Mouse (Mus musculus) heart, embryonic 10.5 days (tissue): ENCODE measurements at regions not wholly inside any gene's neighbourhood (a gene's known extent, or its start where the extent isn't known, plus 50 kb on each side); places are given as distances from the start of the nearest gene placed in this dataset.

ENCODE experiments used
- DNase-seq: peaks from one replicate; pipeline ENCODE4 v3.0.0-alpha.2; 2017; ENCODE audit warnings: low spot score
- H3K27ac ChIP-seq: fragments of 300-500 bp; sonication (generic); 2 replicates; pipeline ENCODE4 v1.5.1; 2016; ENCODE audit warnings: mild to moderate bottlenecking
- H3K27me3 ChIP-seq: fragments of 300-500 bp; sonication (generic); 2 replicates; pipeline ENCODE4 v1.6.1; 2016; ENCODE audit warnings: mild to moderate bottlenecking; ENCODE audit not compliant: poor library complexity, insufficient read depth, severe bottlenecking
- H3K36me3 ChIP-seq: fragments of 300-500 bp; sonication (generic); 2 replicates; pipeline ENCODE4 v1.6.1; 2016; ENCODE audit warnings: mild to moderate bottlenecking, moderate library complexity
- H3K4me1 ChIP-seq: fragments of 300-500 bp; sonication (generic); 2 replicates; pipeline ENCODE4 v1.6.1; 2016; ENCODE audit warnings: mild to moderate bottlenecking
- H3K4me3 ChIP-seq: fragments of 300-500 bp; sonication (generic); 2 replicates; pipeline ENCODE4 v1.5.1; 2016; ENCODE audit warnings: mild to moderate bottlenecking, moderate library complexity
- H3K9me3 ChIP-seq: fragments of 300-500 bp; sonication (generic); 2 replicates; pipeline ENCODE4 v1.6.1; 2016; ENCODE audit warnings: mild to moderate bottlenecking, moderate library complexity
- WGBS: fragments of 180-500 bp; shearing (Covaris S2); methylation state at CpG from one replicate; pipeline ENCODE4 v1.1.7; 2016; 5-methylcytosine and 5-hydroxymethylcytosine counted together

DNA sequence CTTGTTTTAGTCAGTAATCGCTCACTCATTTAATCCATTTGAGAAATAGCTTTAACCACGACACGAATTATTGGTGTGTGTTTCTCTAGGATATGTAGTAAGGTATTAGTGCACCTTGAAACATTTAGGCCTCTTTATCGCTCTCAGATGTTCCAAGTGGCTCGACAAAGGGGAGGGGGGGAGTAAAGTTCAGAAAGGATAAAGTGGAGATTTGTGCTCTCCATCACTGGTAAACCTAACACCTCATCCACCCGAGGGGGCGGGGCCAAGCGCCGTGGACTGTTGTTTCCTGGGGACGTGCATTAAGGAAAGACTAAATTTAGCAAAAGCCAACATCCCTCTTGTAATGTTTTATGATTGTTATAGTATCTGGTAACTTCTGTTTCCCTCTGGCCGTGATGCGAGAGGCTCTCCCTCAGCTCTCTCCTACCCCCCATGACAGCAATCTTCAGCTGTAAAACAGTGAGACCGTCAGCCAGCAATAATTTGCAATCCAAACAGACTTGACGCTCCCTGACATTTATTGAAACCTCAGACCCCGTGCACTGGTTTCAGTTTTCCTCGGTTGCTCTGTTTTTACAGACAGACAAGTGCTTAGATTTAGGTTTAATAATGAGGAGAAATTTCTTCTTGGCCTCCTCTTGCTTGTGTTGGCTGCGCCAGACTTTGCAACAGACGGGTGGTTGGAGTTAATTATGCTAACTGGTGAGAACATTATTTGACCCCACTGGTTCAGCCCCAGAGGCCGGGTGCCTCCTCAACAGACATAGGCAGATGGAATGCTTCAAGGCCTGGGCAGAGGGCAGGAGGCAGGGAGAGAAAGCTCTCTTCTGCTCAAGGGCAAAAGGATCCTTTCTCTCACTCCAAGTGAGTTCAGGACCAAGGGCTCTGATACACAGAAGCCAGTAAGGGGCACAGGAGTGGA lies 542.8 kb upstream of the Sox9 start:
- no peak for DNase-seq
- Histone ChIP-seq H3K27me3 (no peaks in the 10 kb centered on the region), H3K27ac (no peak overlapping the region), H3K4me1 (no peaks in the 10 kb centered on the region), H3K9me3 (no peaks in the 10 kb centered on the region), H3K4me3 (no peak overlapping the region), H3K36me3 (no peaks in the 10 kb centered on the region)
- WGBS, result 70% methylated on average over 19 of the region's 19 CpGs

DNA sequence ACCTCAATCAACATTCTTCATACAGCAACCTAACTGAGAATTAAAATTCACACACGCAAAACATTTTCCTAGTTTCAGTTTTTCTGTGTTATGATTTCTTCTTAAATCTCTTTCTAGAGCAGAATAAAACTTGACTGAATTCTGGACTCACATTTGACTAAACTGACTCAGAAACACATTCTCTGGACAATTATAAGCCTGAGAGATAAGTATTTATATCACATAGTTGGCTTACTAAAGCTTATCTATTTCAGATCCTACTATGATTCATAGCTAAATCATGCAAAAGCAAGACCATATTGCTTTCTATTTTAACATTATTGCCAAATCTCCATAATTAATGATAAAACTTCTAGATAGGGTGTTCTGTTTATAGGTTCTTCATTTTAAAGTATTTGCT lies 529.5 kb upstream of the Sox9 start:
- no peaks in the 10 kb centered on the region for H3K4me1 ChIP-seq
- no peak overlapping the region for H3K4me3 ChIP-seq
- no peaks in the 10 kb centered on the region for H3K36me3 ChIP-seq
- H3K9me3 ChIP-seq, result no peaks in the 10 kb centered on the region
- no peaks in the 10 kb centered on the region for H3K27me3 ChIP-seq
- DNase-seq, result no peak
- H3K27ac ChIP-seq, result no peak overlapping the region
- WGBS, result 86% methylated on average over 1 of the region's 1 CpGs

DNA sequence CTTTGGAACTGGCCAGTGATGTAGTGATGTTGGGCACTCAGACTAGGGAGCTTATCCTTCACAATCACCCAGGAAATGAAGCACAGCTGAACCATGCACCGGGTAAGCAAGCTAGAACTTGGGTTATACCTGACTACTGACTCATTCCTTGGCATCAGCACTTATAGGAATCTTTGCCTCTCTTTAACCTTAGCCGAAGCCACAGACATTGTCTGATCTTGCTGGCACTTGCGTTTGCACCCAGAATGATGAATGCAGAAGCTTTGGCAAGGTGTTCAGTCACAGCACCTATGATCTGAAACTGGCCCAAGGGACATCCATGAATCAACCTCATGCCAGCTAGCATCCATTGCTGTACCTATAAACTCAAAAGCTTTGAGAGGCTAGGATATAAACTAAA lies 529.0 kb upstream of the Sox9 start:
- Histone ChIP-seq H3K27me3 (no peaks in the 10 kb centered on the region), H3K9me3 (no peaks in the 10 kb centered on the region), H3K27ac (no peak overlapping the region), H3K4me3 (no peak overlapping the region), H3K36me3 (no peaks in the 10 kb centered on the region), H3K4me1 (no peaks in the 10 kb centered on the region)
- 88% methylated on average over 3 of the region's 3 CpGs for WGBS
- no peak for DNase-seq

DNA sequence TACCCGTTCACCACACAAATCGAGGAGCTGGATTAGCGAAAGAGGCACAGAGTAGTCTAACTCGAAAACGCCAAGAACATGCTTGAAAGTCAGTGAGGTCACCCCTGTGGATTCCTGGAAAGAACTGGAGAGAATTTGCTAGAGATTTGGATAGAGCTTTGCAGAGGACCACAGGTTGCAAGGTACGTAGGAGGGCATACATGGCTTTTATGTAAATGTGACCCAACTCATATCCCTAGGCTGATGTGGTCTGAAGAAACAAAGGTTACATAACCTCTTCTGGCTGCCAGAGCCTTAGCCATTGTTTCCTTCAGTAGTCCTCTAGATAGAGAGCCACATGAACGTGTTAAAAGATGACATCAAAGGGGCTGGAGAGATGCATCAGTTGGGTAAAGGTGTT lies 525.7 kb upstream of the Sox9 start:
- Histone ChIP-seq H3K9me3 (no peaks in the 10 kb centered on the region), H3K4me3 (no peak overlapping the region), H3K27me3 (no peaks in the 10 kb centered on the region), H3K27ac (no peak overlapping the region), H3K36me3 (no peaks in the 10 kb centered on the region), H3K4me1 (no peaks in the 10 kb centered on the region)
- WGBS, result 82% methylated on average over 7 of the region's 7 CpGs
- DNase-seq, result no peak

DNA sequence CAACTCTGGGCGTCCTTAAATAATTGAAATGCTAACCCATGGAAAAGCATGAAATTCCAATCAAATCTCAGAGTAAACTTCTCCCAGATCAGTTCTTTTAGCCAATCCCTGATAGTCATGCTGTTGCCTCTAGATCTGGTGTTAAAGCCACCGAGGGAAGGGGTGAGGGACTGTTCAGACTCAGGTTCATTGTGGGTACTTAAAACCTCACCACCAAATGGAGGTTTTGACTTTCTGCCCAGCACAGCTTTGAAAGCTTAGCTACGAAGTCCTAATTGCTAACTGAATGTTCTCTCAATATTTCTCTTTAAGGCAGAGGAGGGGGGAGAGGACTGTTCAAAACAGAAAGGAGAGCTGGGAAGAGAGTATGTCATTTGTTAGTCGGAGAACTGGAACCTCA lies 517.9 kb upstream of the Sox9 start:
- no peaks in the 10 kb centered on the region for H3K36me3 ChIP-seq
- DNase-seq, result no peak
- WGBS, result 78% methylated on average over 4 of the region's 4 CpGs
- H3K27ac ChIP-seq, result no peak overlapping the region
- H3K9me3 ChIP-seq, result no peaks in the 10 kb centered on the region
- H3K4me1 ChIP-seq, result no peaks in the 10 kb centered on the region
- no peak overlapping the region for H3K4me3 ChIP-seq
- no peaks in the 10 kb centered on the region for H3K27me3 ChIP-seq

DNA sequence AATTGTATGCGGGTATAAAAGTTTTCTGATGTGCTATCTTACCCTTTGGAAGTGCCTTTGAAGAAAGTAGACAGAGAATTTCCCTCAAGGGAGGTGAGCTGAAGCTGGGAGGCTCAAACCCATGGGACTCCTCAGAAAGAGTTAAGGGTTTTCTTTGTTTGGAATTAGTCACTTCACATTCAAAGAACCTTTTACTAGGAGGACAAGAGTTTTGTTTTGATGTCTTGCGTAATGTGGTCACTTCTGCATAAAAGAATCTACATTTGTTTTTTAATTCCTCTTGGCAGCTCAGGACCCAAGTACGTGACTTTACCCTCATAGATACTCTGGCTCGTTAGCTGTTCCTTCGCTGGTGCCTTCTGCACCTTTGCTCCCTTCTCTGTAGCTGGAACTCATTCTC lies 511.1 kb upstream of the Sox9 start:
- no peak for DNase-seq
- Histone ChIP-seq H3K4me1 (no peaks in the 10 kb centered on the region), H3K4me3 (no peak overlapping the region), H3K9me3 (no peaks in the 10 kb centered on the region), H3K36me3 (no peaks in the 10 kb centered on the region), H3K27me3 (no peaks in the 10 kb centered on the region), H3K27ac (no peak overlapping the region)
- whole genome bisulfite sequencing, result 82% methylated on average over 5 of the region's 5 CpGs

DNA sequence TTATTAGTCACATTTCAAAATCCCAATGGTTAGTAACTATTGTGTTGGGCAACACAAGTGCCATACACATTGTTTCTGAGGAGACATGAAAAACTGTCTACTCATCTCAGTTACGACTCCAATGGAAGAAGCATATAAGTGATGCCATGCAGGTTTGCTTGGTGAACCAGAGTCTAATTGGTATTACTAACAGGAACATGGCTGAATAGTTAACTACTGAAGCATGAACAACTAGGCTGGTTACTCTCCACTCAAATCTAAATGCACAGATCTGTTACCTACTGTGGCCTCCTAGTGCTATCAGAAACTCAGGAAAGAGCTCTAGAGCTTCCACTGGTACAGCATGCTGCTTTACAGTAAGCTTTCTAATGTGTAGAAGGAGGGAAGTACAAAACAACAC lies 503.5 kb upstream of the Sox9 start:
- DNase-seq, result no peak
- no peaks in the 10 kb centered on the region for H3K27me3 ChIP-seq
- H3K36me3 ChIP-seq, result no peaks in the 10 kb centered on the region
- no peaks in the 10 kb centered on the region for H3K9me3 ChIP-seq
- no peak overlapping the region for H3K27ac ChIP-seq
- WGBS, result 89% methylated on average over 1 of the region's 1 CpGs
- no peak overlapping the region for H3K4me3 ChIP-seq
- no peaks in the 10 kb centered on the region for H3K4me1 ChIP-seq

DNA sequence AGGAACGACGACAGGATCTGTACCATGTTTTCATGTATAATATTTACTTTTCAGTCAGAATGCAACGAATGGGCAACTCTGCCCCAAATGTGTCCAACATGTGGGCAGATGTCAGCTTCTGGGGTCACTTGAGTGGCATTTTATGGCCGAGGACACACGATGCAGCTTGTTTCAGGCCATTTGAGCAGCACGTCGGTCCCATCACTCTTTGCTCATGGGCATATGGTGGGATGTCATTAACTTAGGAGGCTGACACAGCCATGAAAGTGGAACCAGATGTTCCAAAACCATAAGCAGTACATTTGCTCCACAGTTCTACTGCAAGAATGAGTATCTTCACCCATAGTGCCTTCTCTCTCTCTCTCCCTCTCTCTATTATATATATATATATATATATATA lies 499.1 kb upstream of the Sox9 start:
- Histone ChIP-seq H3K27me3 (no peaks in the 10 kb centered on the region), H3K9me3 (no peaks in the 10 kb centered on the region), H3K36me3 (no peaks in the 10 kb centered on the region), H3K27ac (no peak overlapping the region), H3K4me1 (no peaks in the 10 kb centered on the region), H3K4me3 (no peak overlapping the region)
- DNase-seq, result no peak
- WGBS, result 68% methylated on average over 7 of the region's 7 CpGs

DNA sequence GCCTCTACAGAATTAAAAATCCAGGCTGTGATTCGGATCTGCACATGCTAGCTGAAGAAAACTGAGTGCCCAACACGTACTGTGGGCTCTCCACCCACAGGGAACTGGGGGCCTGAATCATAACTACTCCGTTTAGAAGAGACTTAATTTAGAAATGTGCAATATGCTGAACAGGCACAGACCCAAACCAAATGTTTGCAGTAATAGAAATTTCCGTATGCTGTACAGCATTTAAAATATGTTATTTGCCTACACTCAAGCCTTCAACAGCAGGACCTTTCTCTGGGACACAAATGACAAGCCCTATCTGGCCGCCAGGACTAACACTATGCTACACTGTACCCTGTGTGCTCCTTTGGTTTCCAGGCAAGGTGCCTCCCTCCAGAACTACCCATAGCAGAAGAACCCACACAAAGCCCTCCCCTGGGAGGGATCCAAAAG lies 483.1 kb upstream of the Sox9 start:
- 75% methylated on average over 5 of the region's 5 CpGs for WGBS
- no peaks in the 10 kb centered on the region for H3K36me3 ChIP-seq

DNA sequence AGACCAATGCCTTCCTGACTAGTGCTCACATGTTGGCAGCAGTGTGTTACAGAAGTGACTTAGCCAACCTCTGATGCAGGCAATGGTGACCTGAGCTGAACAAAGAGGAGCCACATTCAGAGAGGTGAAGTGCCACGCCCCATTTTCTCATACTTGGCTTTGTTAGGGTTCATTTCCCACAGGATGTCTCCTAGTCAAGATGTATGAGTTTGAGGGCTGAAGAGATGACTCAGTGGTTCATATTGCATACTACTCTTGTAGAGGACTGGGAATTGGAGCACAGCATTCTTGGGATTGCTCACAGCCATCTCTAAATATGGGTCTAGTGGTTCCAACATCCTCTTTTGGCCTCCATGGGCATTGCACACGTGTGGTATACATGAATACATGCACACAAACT lies 478.9 kb upstream of the Sox9 start:
- no peaks in the 10 kb centered on the region for H3K9me3 ChIP-seq
- no peaks in the 10 kb centered on the region for H3K27me3 ChIP-seq
- H3K4me1 ChIP-seq, result no peaks in the 10 kb centered on the region
- 63% methylated on average over 2 of the region's 2 CpGs for WGBS
- DNase-seq, result no peak
- no peak overlapping the region for H3K4me3 ChIP-seq
- no peak overlapping the region for H3K27ac ChIP-seq
- H3K36me3 ChIP-seq, result no peaks in the 10 kb centered on the region

More for the DNA sequence above, 483.1 kb upstream of the Sox9 start:
- H3K27me3 ChIP-seq, result no peaks in the 10 kb centered on the region
- no peak overlapping the region for H3K4me3 ChIP-seq
- no peaks in the 10 kb centered on the region for H3K4me1 ChIP-seq
- DNase-seq, result no peak
- no peak overlapping the region for H3K27ac ChIP-seq
- no peaks in the 10 kb centered on the region for H3K9me3 ChIP-seq

DNA sequence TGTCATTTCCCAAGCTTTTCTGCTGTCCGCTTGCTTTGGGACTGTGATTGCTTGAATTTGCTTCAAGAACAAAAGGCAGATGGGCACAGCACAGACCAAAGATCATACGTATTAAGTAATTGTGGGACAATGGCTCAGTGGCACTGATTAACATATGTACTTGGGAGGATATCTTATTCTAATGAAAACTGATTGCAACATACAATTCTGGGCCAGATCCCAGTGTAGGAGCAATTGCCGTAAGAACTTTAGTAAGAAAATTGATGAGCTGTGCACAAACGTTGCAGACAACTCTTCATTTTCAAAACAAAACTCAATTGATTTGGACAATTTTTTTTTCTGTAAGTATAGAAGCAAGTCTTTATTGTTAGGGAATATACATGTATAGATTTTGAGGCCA lies 456.2 kb upstream of the Sox9 start:
- no peaks in the 10 kb centered on the region for H3K36me3 ChIP-seq
- WGBS, result 83% methylated on average over 4 of the region's 4 CpGs
- no peaks in the 10 kb centered on the region for H3K4me1 ChIP-seq
- no peaks in the 10 kb centered on the region for H3K27me3 ChIP-seq
- no peak for DNase-seq
- no peak overlapping the region for H3K4me3 ChIP-seq
- no peak overlapping the region for H3K27ac ChIP-seq
- no peaks in the 10 kb centered on the region for H3K9me3 ChIP-seq

DNA sequence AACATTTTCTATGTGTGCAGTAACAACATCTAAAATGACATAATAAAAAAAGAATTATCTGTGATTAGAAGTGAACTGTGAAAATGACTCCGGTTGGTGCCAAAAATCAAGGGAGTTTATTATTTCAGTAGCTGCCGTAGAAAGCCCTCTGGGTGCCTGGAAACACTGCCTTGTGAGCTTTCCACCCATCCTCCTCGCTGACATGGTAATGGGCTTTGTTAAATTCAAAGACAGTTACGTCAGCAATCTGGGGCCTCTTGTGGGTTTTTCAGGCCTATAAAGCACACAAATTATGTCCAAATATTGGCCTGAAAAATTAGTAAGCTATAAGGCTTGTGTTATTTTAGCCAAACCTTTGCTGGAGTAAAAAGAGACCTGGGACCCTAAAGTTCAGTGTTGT lies 454.4 kb upstream of the Sox9 start:
- no peaks in the 10 kb centered on the region for H3K9me3 ChIP-seq
- no peaks in the 10 kb centered on the region for H3K27me3 ChIP-seq

DNA sequence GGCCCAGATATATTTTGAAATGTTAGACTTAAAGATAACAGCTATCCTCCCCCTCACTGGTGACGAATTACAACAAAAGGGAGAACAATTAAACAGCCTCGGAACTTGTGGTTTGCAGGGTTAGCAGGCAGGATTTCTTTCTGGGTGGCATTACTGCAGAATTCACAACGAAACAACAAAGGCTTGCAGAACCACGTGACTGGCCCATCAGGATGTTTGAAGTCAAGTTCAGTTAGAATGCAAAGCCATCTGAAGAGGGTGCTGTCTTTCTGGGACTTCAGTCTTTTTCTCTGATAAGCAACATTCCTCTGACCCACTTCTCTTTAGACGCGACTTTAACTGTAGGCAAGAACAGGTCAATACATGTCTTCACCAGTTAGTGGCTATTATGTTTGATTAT lies 436.9 kb upstream of the Sox9 start:
- Histone ChIP-seq H3K4me3 (no peak overlapping the region), H3K27me3 (no peaks in the 10 kb centered on the region), H3K36me3 (no peaks in the 10 kb centered on the region), H3K4me1 (peaks cover 3% of the 10 kb centered on the region; the same call in 1 of the 2 replicates), H3K9me3 (no peaks in the 10 kb centered on the region), H3K27ac (no peak overlapping the region)
- 22% methylated on average over 6 of the region's 6 CpGs for WGBS
- no peak for DNase-seq

More for the DNA sequence above, 454.4 kb upstream of the Sox9 start:
- H3K36me3 ChIP-seq, result no peaks in the 10 kb centered on the region
- 77% methylated on average over 4 of the region's 4 CpGs for WGBS
- no peaks in the 10 kb centered on the region for H3K4me1 ChIP-seq
- H3K27ac ChIP-seq, result no peak overlapping the region
- no peak overlapping the region for H3K4me3 ChIP-seq
- DNase-seq, result no peak

DNA sequence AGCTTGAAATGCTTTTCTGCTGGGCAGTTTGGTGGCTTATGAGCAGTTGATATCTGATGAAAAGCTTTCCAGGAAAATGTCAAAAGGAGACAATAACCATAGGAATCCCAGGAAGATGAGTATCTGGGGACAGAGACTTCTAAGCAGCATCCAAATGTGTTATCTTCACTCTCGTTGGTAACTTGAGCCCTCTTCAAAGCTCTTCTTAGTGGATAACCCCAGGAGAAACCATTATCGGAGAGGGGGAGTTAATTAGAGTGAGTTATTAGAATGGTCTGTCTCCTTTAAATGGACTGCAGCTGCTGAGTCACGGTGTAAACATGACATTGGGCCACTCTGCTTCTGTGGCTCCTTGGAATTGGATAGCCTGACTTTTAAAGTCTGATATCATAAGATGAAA lies 436.4 kb upstream of the Sox9 start:
- Histone ChIP-seq H3K27ac (no peak overlapping the region), H3K9me3 (no peaks in the 10 kb centered on the region), H3K27me3 (no peaks in the 10 kb centered on the region), H3K36me3 (no peaks in the 10 kb centered on the region), H3K4me1 (peaks cover 3% of the 10 kb centered on the region; the same call in 1 of the 2 replicates), H3K4me3 (no peak overlapping the region)
- DNase-seq, result no peak
- 14% methylated on average over 3 of the region's 3 CpGs for WGBS
